Mouse (Mus musculus) thymus, postnatal 14 days (tissue): ENCODE results near the gene Pdha2.

ENCODE experiments used
- DNase-seq: peaks from one replicate; pipeline ENCODE4 v3.0.0; 2021

Pdha2 gene

GRCm38 (mm10) chr3:141212255-141212654 lies at the start of gene Pdha2:
Gene Pdha2 (minus strand): TSS chr3:141212355.
- DNase-seq = no peak

- DNase-seq = no peak
Observed at GRCm38 (mm10) chr3:141260518-141260917, 48.4 kb upstream of the Pdha2 start.

- no peak for DNase-seq
Observed at GRCm38 (mm10) chr3:141251440-141251839, 39.3 kb upstream of the Pdha2 start.

GRCm38 (mm10) chr3:141244725-141245298 lies 32.7 kb upstream of the Pdha2 start:
- DNase-seq = no peak

GRCm38 (mm10) chr3:141238071-141238470 lies 25.9 kb upstream of the Pdha2 start:
- DNase-seq = no peak

GRCm38 (mm10) chr3:141229148-141229547 lies 17.0 kb upstream of the Pdha2 start:
- DNase-seq = no peak

- no peak for DNase-seq
Observed at GRCm38 (mm10) chr3:141222339-141222738, 10.2 kb upstream of the Pdha2 start.

GRCm38 (mm10) chr3:141218561-141218960 lies 6.4 kb upstream of the Pdha2 start:
- no peak for DNase-seq

- no peak for DNase-seq
Observed at GRCm38 (mm10) chr3:141216999-141217398, 4.8 kb upstream of the Pdha2 start.

- no peak for DNase-seq
Observed at GRCm38 (mm10) chr3:141216237-141216636, 4.1 kb upstream of the Pdha2 start.

- no peak for DNase-seq
Observed at GRCm38 (mm10) chr3:141214789-141215188, 2.6 kb upstream of the Pdha2 start.

- no peak for DNase-seq
Observed at GRCm38 (mm10) chr3:141214197-141214596, 2.0 kb upstream of the Pdha2 start.

- no peak for DNase-seq
Observed at GRCm38 (mm10) chr3:141211644-141212043, 511 bp downstream of the Pdha2 start.

GRCm38 (mm10) chr3:141201766-141202165 lies 10.4 kb downstream of the Pdha2 start:
- DNase-seq = no peak

- DNase-seq = no peak
Observed at GRCm38 (mm10) chr3:141197308-141197861, 14.8 kb downstream of the Pdha2 start.

GRCm38 (mm10) chr3:141191653-141192052 lies 20.5 kb downstream of the Pdha2 start:
- DNase-seq = no peak

- DNase-seq = no peak
Observed at GRCm38 (mm10) chr3:141190429-141190828, 21.7 kb downstream of the Pdha2 start.

GRCm38 (mm10) chr3:141160986-141161385 lies 51.2 kb downstream of the Pdha2 start:
- DNase-seq = no peak
